Mouse (Mus musculus) heart, postnatal 4 days (tissue): Measurements from ENCODE around the gene Mboat2. TPM values are rescaled to one million over a fixed set of nuclear protein-coding genes. Genes with fewer than 3 reads are reported as not detected.
A peak's percentile ranks its signal among the peaks of the same experiment; 100 is the strongest.

Source experiments
- DNase-seq: peaks from one replicate; pipeline ENCODE4 v3.0.0; 2021
- total RNA-seq, 2 experiments: library from RNA; stranded (reverse); gene quantifications; 2 replicates each; pipeline ENCODE4 v1.2.3; 2021

Gene Mboat2
- total RNA-seq, 2 experiments from 2014 or later: 17.5 to 19.9 TPM

DNA sequence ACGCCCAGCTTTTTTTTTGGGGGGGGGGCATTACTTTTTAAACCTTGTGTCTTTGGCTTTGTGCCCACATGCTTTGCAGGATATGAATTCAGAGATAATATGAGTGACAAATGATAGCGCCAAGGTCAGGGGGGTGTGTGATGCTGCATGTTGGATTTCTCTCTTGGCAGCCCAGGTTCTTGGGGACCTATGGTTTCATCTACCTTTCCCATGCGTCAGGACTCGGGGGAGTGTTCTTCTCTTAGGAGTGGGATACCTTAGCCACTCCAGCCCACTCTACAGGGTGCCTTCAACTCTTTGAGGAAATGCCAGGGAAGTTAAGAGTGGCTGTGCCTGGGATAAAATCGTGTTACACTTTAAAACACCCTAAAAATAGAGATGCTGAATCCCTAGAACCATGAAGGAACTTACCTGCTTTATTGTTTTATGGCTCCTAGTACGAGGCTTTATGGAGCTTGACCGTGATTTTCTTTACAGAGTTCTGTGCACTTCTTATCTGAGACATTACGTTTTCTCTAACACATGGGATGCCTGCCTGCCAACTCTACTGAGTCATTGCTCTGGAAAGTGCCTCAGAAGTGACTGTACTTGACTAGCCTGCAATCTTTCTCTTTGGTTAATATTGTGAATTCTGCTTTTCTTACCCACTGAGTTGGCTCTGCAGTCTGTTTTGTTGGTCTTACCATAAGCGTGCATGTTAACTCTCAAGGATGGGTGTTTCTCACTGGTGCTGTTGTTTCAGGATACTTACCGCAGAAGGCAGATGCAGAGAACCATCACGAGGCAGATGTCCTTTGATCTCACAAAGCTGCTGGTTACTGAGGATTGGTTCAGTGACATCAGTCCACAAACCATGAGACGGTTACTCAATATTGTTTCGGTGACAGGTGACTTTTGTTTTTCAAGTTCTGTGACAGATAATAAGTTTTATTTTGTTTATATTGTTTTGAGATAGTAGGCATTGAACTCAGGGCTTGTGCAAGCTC, 182.2 kb downstream of the Mboat2 start:
- peak; percentile 38 for DNase-seq

Other genes starting within 250 kb of the Mboat2 start
- gene Klf11, start 179.6 kb upstream of the Mboat2 start, total RNA-seq: 10 to 100 TPM; 32.6 to 35.8 TPM
- gene Cys1, start 149.1 kb upstream of the Mboat2 start, total RNA-seq: 1 to 10 TPM; 2.8 to 3.4 TPM
- gene Rrm2, start 122.6 kb upstream of the Mboat2 start, total RNA-seq: 100 to 1,000 TPM; 166 to 174 TPM
- 100 to 1,000 TPM; 109 to 123 TPM for gene Kidins220, start 144.0 kb downstream of the Mboat2 start, total RNA-seq